In genomic region chr6:5509303-5509702, GRCm38 (mm10) we compare ENCODE assay signal across 8 mouse cellular contexts. TPM values are rescaled to one million over a fixed set of nuclear protein-coding genes. Genes with fewer than 3 reads are reported as not detected.
DNase-seq lines count a peak whose midpoint lies in the region; ATAC-seq lines count a peak whose summit lies in the region.
"Had no signal": no experiment of that assay in that cellular context is flagged by ENCODE, and none has a peak within 500 bp of the region (broad histone marks: within the 10 kb centered on the region; RNA-seq: fewer than 3 reads in every experiment).

No protein-coding gene starts in this region.

- peak overlapping the region; percentile 21 for H3K27ac ChIP-seq in intestine, embryonic 16.5 days (ENCODE audit: low read length)
- peak overlapping the region; percentile 9; the same call in 1 of the 2 replicates for H3K27ac ChIP-seq in lung, embryonic 15.5 days
- H3K27ac ChIP-seq: embryonic facial prominence, embryonic 13.5 days had no signal

- no peak overlapping the region for H3K4me3 ChIP-seq in intestine, embryonic 16.5 days (ENCODE audit: low read length)
- H3K4me3 ChIP-seq in lung, embryonic 15.5 days = no peak overlapping the region
- H3K4me3 ChIP-seq: embryonic facial prominence, embryonic 13.5 days had no signal

- no peaks in the 10 kb centered on the region for H3K9me3 ChIP-seq in intestine, embryonic 16.5 days (ENCODE audit: control insufficient read depth, low read length)
- H3K9me3 ChIP-seq in lung, embryonic 15.5 days = no peaks in the 10 kb centered on the region
- H3K9me3 ChIP-seq: embryonic facial prominence, embryonic 13.5 days had no signal

- H3K4me2 ChIP-seq in intestine, embryonic 16.5 days (ENCODE audit: low read depth, low read length) = no peak overlapping the region
- peak overlapping the region; percentile 1; the same call in 1 of the 2 replicates for H3K4me2 ChIP-seq in lung, embryonic 15.5 days
- H3K4me2 ChIP-seq: embryonic facial prominence, embryonic 13.5 days had no signal

- peaks cover 6% of the 10 kb centered on the region for H3K4me1 ChIP-seq in intestine, embryonic 16.5 days (ENCODE audit: control insufficient read depth, insufficient read depth, low read length)
- H3K4me1 ChIP-seq in lung, embryonic 15.5 days = peaks cover 11% of the 10 kb centered on the region

- peak; percentile 54 for DNase-seq in adrenal gland, postnatal 14 days
- peak; percentile 66 to 79 for DNase-seq in gastrocnemius, adult 8-10 months (ENCODE audit: low spot score in 2 of 2)
- no peak for DNase-seq in layer of hippocampus, adult 11-12 months (ENCODE audit: low spot score)
- DNase-seq in cerebellum, adult 9-11 months = no peak
- no peak for DNase-seq in right cerebral cortex, postnatal 14 days

- H3K27me3 ChIP-seq in intestine, embryonic 16.5 days (replicated peaks; ENCODE audit: control insufficient read depth, insufficient read depth, low read length) = no peaks in the 10 kb centered on the region
- H3K27me3 ChIP-seq in lung, embryonic 15.5 days = no peaks in the 10 kb centered on the region
- H3K27me3 ChIP-seq: embryonic facial prominence, embryonic 13.5 days had no signal

- H3K9ac ChIP-seq in intestine, embryonic 16.5 days (ENCODE audit: low read depth, low read length) = no peak overlapping the region
- H3K9ac ChIP-seq in lung, embryonic 15.5 days = no peak overlapping the region
- H3K9ac ChIP-seq: embryonic facial prominence, embryonic 13.5 days had no signal

- 24% methylated on average over 5 of the region's 5 CpGs for WGBS in intestine, embryonic 16.5 days
- WGBS in lung, embryonic 15.5 days = 10% methylated on average over 5 of the region's 5 CpGs

- peak; percentile 69 for ATAC-seq in intestine, embryonic 16.5 days
- no peak for ATAC-seq in lung, embryonic 15.5 days (ENCODE audit: borderline replicate concordance, extremely low read depth, low FRiP score, low TSS enrichment)

- no peaks in the 10 kb centered on the region for H3K36me3 ChIP-seq in intestine, embryonic 16.5 days (ENCODE audit: control insufficient read depth, insufficient read depth, low read length)
- no peaks in the 10 kb centered on the region for H3K36me3 ChIP-seq in lung, embryonic 15.5 days
- H3K36me3 ChIP-seq: embryonic facial prominence, embryonic 13.5 days had no signal

RNA-seq across cellular contexts. Expression of gene Pdk4, which starts 13.2 kb away (rescaled TPM):
- total RNA-seq in adrenal gland, postnatal 14 days (2021) = 533 and 734 TPM in 2 replicates
- total RNA-seq in gastrocnemius, adult 8-10 months (2022) = 100 to 1,000 TPM; 401 to 730 (median 519) TPM
- polyA plus RNA-seq in intestine, embryonic 16.5 days (2015; fragmentation: Nextera tagmentation; extraction: Ambion mirVana) = 3.5 and 3.6 TPM in 2 replicates
- polyA plus RNA-seq in lung, embryonic 15.5 days (2015; fragmentation: Nextera tagmentation; extraction: Ambion mirVana) = 2.6 and 4.6 TPM in 2 replicates

Comparison
In these comparisons a context has a peak if more than half of its experiments do, and no peak if none do; other contexts are left out.
1. DNase-seq: peak in adrenal gland, postnatal 14 days (single experiment) and gastrocnemius, adult 8-10 months (2 of 2); none in layer of hippocampus, adult 11-12 months (single experiment), cerebellum, adult 9-11 months (single experiment) and right cerebral cortex, postnatal 14 days (single experiment).